Mouse (Mus musculus) cerebellum, adult 2 months (tissue): Measurements from ENCODE around the gene 1700024P04Rik. TPM values are rescaled to one million over a fixed set of nuclear protein-coding genes. Genes with fewer than 3 reads are reported as not detected.

Experiments used
- DNase-seq, 2 experiments: peaks; one replicate each; pipeline ENCODE4 v3.0.0; 2021
- H3K27ac ChIP-seq: fragments of 200-500 bp; 2 replicates; pipeline ENCODE4 v1.5.1; 2012; ENCODE audit warnings: low read length, control low read depth, inconsistent platforms; ENCODE audit not compliant: insufficient read depth
- H3K27me3 ChIP-seq: fragments of 200-500 bp; 2 replicates; pipeline ENCODE4 v1.6.1; 2012; ENCODE audit warnings: inconsistent platforms, mild to moderate bottlenecking, low read length, moderate library complexity; ENCODE audit not compliant: control insufficient read depth, insufficient read depth
- H3K4me1 ChIP-seq: fragments of 200-500 bp; 2 replicates; pipeline ENCODE4 v1.6.1; 2011; ENCODE audit warnings: low read length; ENCODE audit not compliant: control insufficient read depth, insufficient read depth
- H3K4me3 ChIP-seq: fragments of 200-500 bp; replicated peaks from 2 replicates; pipeline ENCODE3; 2011; ENCODE audit warnings: mild to moderate bottlenecking, low read depth, low read length, control low read depth; ENCODE audit not compliant: insufficient read depth
- CTCF ChIP-seq: fragments of 200-500 bp; IDR thresholded peaks from 2 replicates; pipeline ENCODE4 v1.5.1; 2011; ENCODE audit warnings: low read depth, mild to moderate bottlenecking, control low read depth, low read length, moderate library complexity, borderline replicate concordance; ENCODE audit not compliant: insufficient read depth
- POLR2A ChIP-seq: fragments of 200-500 bp; IDR thresholded peaks from 2 replicates; pipeline ENCODE4 v1.6.1; 2011; ENCODE audit warnings: low read length, control low read depth, borderline replicate concordance; ENCODE audit not compliant: insufficient read depth
- WGBS: fragments of 180-500 bp; shearing (Covaris S2); methylation state at CpG from one replicate; pipeline ENCODE4 v1.1.7; 2018; 5-methylcytosine and 5-hydroxymethylcytosine counted together
- polyA plus RNA-seq: library from polyadenylated mRNA; depleted of rRNA; stranded (reverse); fragments of >200 nt; gene quantifications from 2 replicates; pipeline ENCODE4 v1.2.3, GENCODE M21; 2012

1700024P04Rik gene
- polyA plus RNA-seq, 1 experiment: not detected

GRCm38 (mm10) chr13:98972090-98972489 is 12.3 kb downstream of the 1700024P04Rik start:
- DNase-seq: no peak
- no peaks in the 10 kb centered on the region for H3K27me3 ChIP-seq
- 90% methylated on average over 3 of the region's 3 CpGs for WGBS
- TF ChIP-seq POLR2A (no peak), CTCF (no peak)
- H3K4me1 ChIP-seq: no peaks in the 10 kb centered on the region
- H3K4me3 ChIP-seq: no peak overlapping the region
- H3K27ac ChIP-seq: no peak overlapping the region

GRCm38 (mm10) chr13:98971641-98972040 is 12.7 kb downstream of the 1700024P04Rik start:
- TF ChIP-seq CTCF (no peak), POLR2A (no peak)
- H3K27ac ChIP-seq: no peak overlapping the region
- no peak overlapping the region for H3K4me3 ChIP-seq
- DNase-seq: no peak
- WGBS: 62% methylated on average over 5 of the region's 5 CpGs
- H3K27me3 ChIP-seq: no peaks in the 10 kb centered on the region
- no peaks in the 10 kb centered on the region for H3K4me1 ChIP-seq

- DNase-seq: no peak
- Histone ChIP-seq H3K27ac (no peak overlapping the region), H3K4me3 (no peak overlapping the region), H3K4me1 (no peaks in the 10 kb centered on the region), H3K27me3 (no peaks in the 10 kb centered on the region)
- 81% methylated on average over 4 of the region's 4 CpGs for WGBS
- TF ChIP-seq CTCF (no peak), POLR2A (no peak)
Observed at GRCm38 (mm10) chr13:98968517-98968916, 15.8 kb downstream of the 1700024P04Rik start.

GRCm38 (mm10) chr13:98967942-98968341 is 16.4 kb downstream of the 1700024P04Rik start:
- no peaks in the 10 kb centered on the region for H3K4me1 ChIP-seq
- H3K27me3 ChIP-seq: no peaks in the 10 kb centered on the region
- no peak for DNase-seq
- no peak overlapping the region for H3K4me3 ChIP-seq
- no peak overlapping the region for H3K27ac ChIP-seq
- WGBS: 87% methylated on average over 6 of the region's 6 CpGs
- TF ChIP-seq CTCF (no peak), POLR2A (no peak)

GRCm38 (mm10) chr13:98966583-98966982 is 17.8 kb downstream of the 1700024P04Rik start:
- no peaks in the 10 kb centered on the region for H3K4me1 ChIP-seq
- DNase-seq: peak in 1 of 2 experiments; percentile 14
- H3K27me3 ChIP-seq: no peaks in the 10 kb centered on the region
- WGBS: 36% methylated on average over 5 of the region's 5 CpGs
- TF ChIP-seq CTCF: no peak
- TF ChIP-seq POLR2A: no peak
- no peak overlapping the region for H3K27ac ChIP-seq
- H3K4me3 ChIP-seq: no peak overlapping the region

GRCm38 (mm10) chr13:98963612-98964011 is 20.8 kb downstream of the 1700024P04Rik start:
- no peaks in the 10 kb centered on the region for H3K27me3 ChIP-seq
- no peak for TF ChIP-seq CTCF
- TF ChIP-seq POLR2A: no peak
- WGBS: 95% methylated on average over 1 of the region's 1 CpGs
- no peak overlapping the region for H3K4me3 ChIP-seq
- no peak overlapping the region for H3K27ac ChIP-seq
- DNase-seq: no peak
- no peaks in the 10 kb centered on the region for H3K4me1 ChIP-seq

GRCm38 (mm10) chr13:98958177-98958576 is 26.2 kb downstream of the 1700024P04Rik start:
- H3K27ac ChIP-seq: no peak overlapping the region
- H3K4me3 ChIP-seq: no peak overlapping the region
- no peaks in the 10 kb centered on the region for H3K4me1 ChIP-seq
- TF ChIP-seq POLR2A (no peak), CTCF (no peak)
- WGBS: 68% methylated on average over 2 of the region's 2 CpGs
- H3K27me3 ChIP-seq: no peaks in the 10 kb centered on the region
- no peak for DNase-seq

GRCm38 (mm10) chr13:98956209-98956608 is 28.2 kb downstream of the 1700024P04Rik start:
- WGBS: 92% methylated on average over 2 of the region's 2 CpGs
- DNase-seq: no peak
- Histone ChIP-seq H3K27me3 (no peaks in the 10 kb centered on the region), H3K4me3 (no peak overlapping the region), H3K27ac (no peak overlapping the region), H3K4me1 (no peaks in the 10 kb centered on the region)
- no peak for TF ChIP-seq POLR2A
- no peak for TF ChIP-seq CTCF
